Mouse (Mus musculus): Measurements from ENCODE around the gene Cfap99. TPM values are rescaled to one million over a fixed set of nuclear protein-coding genes. Genes with fewer than 3 reads are reported as not detected.

Gene Cfap99
- polyA plus RNA-seq, 1 experiment from 2014 or later: 0.15 TPM

- Histone ChIP-seq H3K4me1 (replicated peaks; ENCODE audit: control insufficient read depth, insufficient read depth, low read length) (peaks cover 28% of the 10 kb centered on the region), H3K36me3 (replicated peaks; ENCODE audit: control insufficient read depth, insufficient read depth) (no peaks in the 10 kb centered on the region)
- no peak for ATAC-seq (ENCODE audit: low FRiP score)
Observed at GRCm38 (mm10) chr5:34254309-34254708, 34.1 kb upstream of the Cfap99 start.

DNA sequence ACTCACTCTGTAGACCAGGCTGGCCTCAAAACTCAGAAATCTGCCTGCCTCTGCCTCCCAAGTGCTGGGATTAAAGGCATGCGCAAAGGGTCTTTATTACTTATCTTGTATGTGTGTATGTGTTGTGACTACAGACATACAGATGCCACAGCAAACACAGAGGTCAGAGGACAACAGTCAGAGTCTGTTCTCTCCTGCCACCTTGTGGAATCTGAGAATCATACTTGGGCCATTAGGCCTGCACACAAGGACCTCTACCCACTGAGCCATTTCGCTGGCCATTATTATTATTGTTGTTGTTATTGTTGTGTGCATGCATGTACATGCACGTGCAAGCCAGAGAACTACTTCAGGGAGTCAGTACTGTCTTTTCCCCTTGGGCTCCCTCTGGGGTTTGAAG is 33.2 kb upstream of the Cfap99 start:
- ATAC-seq (ENCODE audit: low FRiP score) (no peak), DNase-seq (ENCODE audit: low spot score) (no peak)
- 92% methylated on average over 3 of the region's 3 CpGs for WGBS

More at GRCm38 (mm10) chr5:34254309-34254708, 34.1 kb upstream of the Cfap99 start:
- no peak overlapping the region for H3K27ac ChIP-seq
- H3K4me3 ChIP-seq (replicated peaks; ENCODE audit: low read length): no peak overlapping the region
- no peak overlapping the region for H3K9ac ChIP-seq
- 80% methylated on average over 8 of the region's 8 CpGs for WGBS
- no peaks in the 10 kb centered on the region for H3K27me3 ChIP-seq (ENCODE audit: control insufficient read depth, insufficient read depth, low read length)
- DNase-seq (ENCODE audit: low spot score): no peak
- H3K4me2 ChIP-seq (replicated peaks): no peak overlapping the region
- no peaks in the 10 kb centered on the region for H3K9me3 ChIP-seq (ENCODE audit: control insufficient read depth, low read length)

GRCm38 (mm10) chr5:34259172-34259816 is 29.1 kb upstream of the Cfap99 start:
- WGBS: 60% methylated on average over 3 of the region's 3 CpGs
- no peak overlapping the region for H3K4me3 ChIP-seq (replicated peaks; ENCODE audit: low read length)
- ATAC-seq (ENCODE audit: low FRiP score): no peak
- DNase-seq (ENCODE audit: low spot score): no peak
- no peak overlapping the region for H3K27ac ChIP-seq
- no peaks in the 10 kb centered on the region for H3K36me3 ChIP-seq (replicated peaks; ENCODE audit: control insufficient read depth, insufficient read depth)
- H3K4me2 ChIP-seq (replicated peaks): no peak overlapping the region
- H3K4me1 ChIP-seq (replicated peaks; ENCODE audit: control insufficient read depth, insufficient read depth, low read length): no peaks in the 10 kb centered on the region
- no peak overlapping the region for H3K9ac ChIP-seq
- H3K27me3 ChIP-seq (ENCODE audit: control insufficient read depth, insufficient read depth, low read length): no peaks in the 10 kb centered on the region
- H3K9me3 ChIP-seq (ENCODE audit: control insufficient read depth, low read length): no peaks in the 10 kb centered on the region

More for the DNA sequence above, 33.2 kb upstream of the Cfap99 start:
- H3K9me3 ChIP-seq (ENCODE audit: control insufficient read depth, low read length): no peaks in the 10 kb centered on the region
- H3K27me3 ChIP-seq (ENCODE audit: control insufficient read depth, insufficient read depth, low read length): no peaks in the 10 kb centered on the region
- H3K4me3 ChIP-seq (replicated peaks; ENCODE audit: low read length): no peak overlapping the region
- no peak overlapping the region for H3K27ac ChIP-seq
- peaks cover 23% of the 10 kb centered on the region for H3K4me1 ChIP-seq (replicated peaks; ENCODE audit: control insufficient read depth, insufficient read depth, low read length)
- H3K9ac ChIP-seq: no peak overlapping the region
- H3K36me3 ChIP-seq (replicated peaks; ENCODE audit: control insufficient read depth, insufficient read depth): no peaks in the 10 kb centered on the region
- H3K4me2 ChIP-seq (replicated peaks): no peak overlapping the region

DNA sequence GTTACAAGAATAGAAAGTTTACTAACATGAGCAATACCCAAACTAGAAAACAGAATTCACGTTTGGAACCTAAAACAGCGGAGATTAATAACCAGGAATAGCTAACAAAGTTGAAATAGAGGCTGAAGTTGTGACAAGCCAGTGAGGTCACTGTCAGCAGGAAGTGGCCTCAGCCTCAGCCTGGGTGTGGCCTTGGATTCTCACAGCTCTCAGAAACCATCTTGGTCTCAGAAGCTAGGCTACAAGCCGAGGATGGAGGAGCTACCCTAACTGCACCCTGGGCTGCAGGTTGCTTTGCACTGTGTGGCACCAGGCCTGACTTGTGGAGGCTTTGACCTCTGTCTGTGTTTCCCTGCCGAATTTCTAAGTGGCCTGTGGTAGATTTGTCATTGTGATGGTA is 22.3 kb upstream of the Cfap99 start:
- H3K9ac ChIP-seq: no peak overlapping the region
- 81% methylated on average over 4 of the region's 4 CpGs for WGBS
- no peaks in the 10 kb centered on the region for H3K36me3 ChIP-seq (replicated peaks; ENCODE audit: control insufficient read depth, insufficient read depth)
- no peak overlapping the region for H3K4me3 ChIP-seq (replicated peaks; ENCODE audit: low read length)
- H3K4me2 ChIP-seq (replicated peaks): no peak overlapping the region
- DNase-seq (ENCODE audit: low spot score) (no peak), ATAC-seq (ENCODE audit: low FRiP score) (no peak)
- H3K9me3 ChIP-seq (ENCODE audit: control insufficient read depth, low read length): no peaks in the 10 kb centered on the region
- no peaks in the 10 kb centered on the region for H3K27me3 ChIP-seq (ENCODE audit: control insufficient read depth, insufficient read depth, low read length)
- H3K27ac ChIP-seq: no peak overlapping the region
- H3K4me1 ChIP-seq (replicated peaks; ENCODE audit: control insufficient read depth, insufficient read depth, low read length): no peaks in the 10 kb centered on the region

GRCm38 (mm10) chr5:34269197-34269920 is 19.0 kb upstream of the Cfap99 start:
- no peak overlapping the region for H3K4me2 ChIP-seq (replicated peaks)
- H3K9me3 ChIP-seq (ENCODE audit: control insufficient read depth, low read length): no peaks in the 10 kb centered on the region
- ATAC-seq (ENCODE audit: low FRiP score) (no peak), DNase-seq (ENCODE audit: low spot score) (no peak)
- no peak overlapping the region for H3K9ac ChIP-seq
- WGBS: 84% methylated on average over 16 of the region's 16 CpGs
- no peaks in the 10 kb centered on the region for H3K4me1 ChIP-seq (replicated peaks; ENCODE audit: control insufficient read depth, insufficient read depth, low read length)
- no peaks in the 10 kb centered on the region for H3K36me3 ChIP-seq (replicated peaks; ENCODE audit: control insufficient read depth, insufficient read depth)
- no peak overlapping the region for H3K27ac ChIP-seq
- H3K27me3 ChIP-seq (ENCODE audit: control insufficient read depth, insufficient read depth, low read length): no peaks in the 10 kb centered on the region
- no peak overlapping the region for H3K4me3 ChIP-seq (replicated peaks; ENCODE audit: low read length)

GRCm38 (mm10) chr5:34269921-34270465 is 18.4 kb upstream of the Cfap99 start:
- H3K9me3 ChIP-seq (ENCODE audit: control insufficient read depth, low read length): no peaks in the 10 kb centered on the region
- no peaks in the 10 kb centered on the region for H3K27me3 ChIP-seq (ENCODE audit: control insufficient read depth, insufficient read depth, low read length)
- no peak overlapping the region for H3K9ac ChIP-seq
- no peak overlapping the region for H3K27ac ChIP-seq
- no peak for ATAC-seq (ENCODE audit: low FRiP score)
- no peak for DNase-seq (ENCODE audit: low spot score)
- H3K4me1 ChIP-seq (replicated peaks; ENCODE audit: control insufficient read depth, insufficient read depth, low read length): no peaks in the 10 kb centered on the region
- no peaks in the 10 kb centered on the region for H3K36me3 ChIP-seq (replicated peaks; ENCODE audit: control insufficient read depth, insufficient read depth)
- no peak overlapping the region for H3K4me3 ChIP-seq (replicated peaks; ENCODE audit: low read length)
- H3K4me2 ChIP-seq (replicated peaks): no peak overlapping the region
- 77% methylated on average over 12 of the region's 12 CpGs for WGBS

DNA sequence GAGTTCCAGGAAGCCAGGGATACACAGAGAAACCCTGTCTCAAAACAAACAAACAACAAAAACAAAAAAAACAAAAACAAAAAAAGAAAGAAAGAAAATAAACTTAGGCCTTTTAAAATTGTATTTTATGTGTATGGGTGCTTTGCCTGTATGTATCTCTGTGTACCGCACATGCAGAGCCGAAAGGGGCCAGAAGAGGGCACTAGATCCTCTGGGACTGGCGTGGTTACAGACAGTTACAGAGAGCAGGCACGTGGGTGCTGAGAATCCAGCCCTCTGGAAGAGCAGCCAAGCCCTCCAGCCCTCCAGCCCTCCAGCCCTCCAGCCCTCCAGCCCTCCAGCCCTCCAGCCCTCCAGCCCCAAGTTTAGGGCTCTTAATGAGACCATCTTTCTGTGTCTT is 16.7 kb upstream of the Cfap99 start:
- no peaks in the 10 kb centered on the region for H3K9me3 ChIP-seq (ENCODE audit: control insufficient read depth, low read length)
- H3K27me3 ChIP-seq (ENCODE audit: control insufficient read depth, insufficient read depth, low read length): no peaks in the 10 kb centered on the region
- H3K36me3 ChIP-seq (replicated peaks; ENCODE audit: control insufficient read depth, insufficient read depth): no peaks in the 10 kb centered on the region
- no peak overlapping the region for H3K4me3 ChIP-seq (replicated peaks; ENCODE audit: low read length)
- no peak overlapping the region for H3K9ac ChIP-seq
- WGBS: 30% methylated on average over 4 of the region's 4 CpGs
- no peak overlapping the region for H3K27ac ChIP-seq
- ATAC-seq (ENCODE audit: low FRiP score): no peak
- no peak for DNase-seq (ENCODE audit: low spot score)
- H3K4me2 ChIP-seq (replicated peaks): no peak overlapping the region
- no peaks in the 10 kb centered on the region for H3K4me1 ChIP-seq (replicated peaks; ENCODE audit: control insufficient read depth, insufficient read depth, low read length)

GRCm38 (mm10) chr5:34273251-34273681 is 15.1 kb upstream of the Cfap99 start:
- H3K36me3 ChIP-seq (replicated peaks; ENCODE audit: control insufficient read depth, insufficient read depth): no peaks in the 10 kb centered on the region
- DNase-seq (ENCODE audit: low spot score) (no peak), ATAC-seq (ENCODE audit: low FRiP score) (no peak)
- no peaks in the 10 kb centered on the region for H3K9me3 ChIP-seq (ENCODE audit: control insufficient read depth, low read length)
- H3K27me3 ChIP-seq (ENCODE audit: control insufficient read depth, insufficient read depth, low read length): no peaks in the 10 kb centered on the region
- 78% methylated on average over 5 of the region's 5 CpGs for WGBS
- H3K4me3 ChIP-seq (replicated peaks; ENCODE audit: low read length): no peak overlapping the region
- H3K4me1 ChIP-seq (replicated peaks; ENCODE audit: control insufficient read depth, insufficient read depth, low read length): no peaks in the 10 kb centered on the region
- H3K27ac ChIP-seq: no peak overlapping the region
- no peak overlapping the region for H3K4me2 ChIP-seq (replicated peaks)
- H3K9ac ChIP-seq: no peak overlapping the region

- no peaks in the 10 kb centered on the region for H3K4me1 ChIP-seq (replicated peaks; ENCODE audit: control insufficient read depth, insufficient read depth, low read length)
- no peak for DNase-seq (ENCODE audit: low spot score)
- no peak overlapping the region for H3K27ac ChIP-seq
- 83% methylated on average over 3 of the region's 3 CpGs for WGBS
- H3K9ac ChIP-seq: no peak overlapping the region
- no peaks in the 10 kb centered on the region for H3K9me3 ChIP-seq (ENCODE audit: control insufficient read depth, low read length)
- H3K36me3 ChIP-seq (replicated peaks; ENCODE audit: control insufficient read depth, insufficient read depth): no peaks in the 10 kb centered on the region
- H3K4me2 ChIP-seq (replicated peaks): no peak overlapping the region
- no peak for ATAC-seq (ENCODE audit: low FRiP score)
- no peak overlapping the region for H3K4me3 ChIP-seq (replicated peaks; ENCODE audit: low read length)
- H3K27me3 ChIP-seq (ENCODE audit: control insufficient read depth, insufficient read depth, low read length): no peaks in the 10 kb centered on the region
Observed at GRCm38 (mm10) chr5:34274268-34274667, 14.1 kb upstream of the Cfap99 start.
